Mouse (Mus musculus) brown adipose tissue, adult 24 weeks (tissue): ENCODE measurements around the gene Vamp1. TPM values are rescaled to one million over a fixed set of nuclear protein-coding genes. Genes with fewer than 3 reads are reported as not detected.
A peak's percentile ranks its signal among the peaks of the same experiment; 100 is the strongest.
"Not testable (repeated sequence)": the region's sequence is repeated elsewhere in the genome, so short reads cannot be mapped to it uniquely, and the experiment has no call there.

Source experiments
- H3K27ac ChIP-seq: fragments of 200-500 bp; replicated peaks from 2 replicates; pipeline ENCODE4 v1.5.1; 2012; ENCODE audit warnings: low read depth, mild to moderate bottlenecking, low read length
- H3K4me1 ChIP-seq: fragments of 200-500 bp; 2 replicates; pipeline ENCODE4 v1.6.1; 2012; ENCODE audit warnings: low read length, mixed read lengths; ENCODE audit not compliant: control insufficient read depth, insufficient read depth, insufficient read length
- H3K4me3 ChIP-seq: fragments of 200-500 bp; 2 replicates; pipeline ENCODE4 v1.5.1; 2012; ENCODE audit warnings: low read depth, mild to moderate bottlenecking, low read length, moderate library complexity; ENCODE audit not compliant: insufficient read depth
- polyA plus RNA-seq: library from polyadenylated mRNA; stranded (reverse); fragments of >200 nt; gene quantifications from 2 replicates; pipeline ENCODE4 v1.2.4, GENCODE M21; 2012; ENCODE audit not compliant: missing spikeins, insufficient read depth, insufficient read length

Gene Vamp1
- polyA plus RNA-seq, 1 experiment, result 5.4 TPM

DNA sequence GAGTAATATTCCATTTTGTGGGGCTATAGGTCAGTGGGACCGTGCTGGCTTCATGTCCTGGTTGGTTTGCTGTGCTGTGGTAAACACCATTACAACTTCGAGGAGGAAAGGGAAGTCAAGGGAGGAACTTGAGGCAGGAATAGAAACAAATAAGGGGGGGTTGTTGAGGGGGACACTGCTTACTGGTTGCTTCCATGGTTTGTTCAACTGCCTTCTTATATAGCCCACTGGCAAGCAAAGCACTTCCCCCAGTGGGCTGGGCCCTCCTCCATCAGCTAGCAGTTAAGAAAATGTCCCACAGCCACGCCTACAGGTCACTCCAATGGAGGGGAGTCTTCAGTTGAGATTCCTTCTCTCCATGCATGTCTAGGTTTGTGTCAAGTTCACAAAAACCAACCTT is 36.9 kb downstream of the Vamp1 start:
- Histone ChIP-seq H3K4me1 (no peaks in the 10 kb centered on the region), H3K4me3 (no peak overlapping the region), H3K27ac (no peak overlapping the region)

DNA sequence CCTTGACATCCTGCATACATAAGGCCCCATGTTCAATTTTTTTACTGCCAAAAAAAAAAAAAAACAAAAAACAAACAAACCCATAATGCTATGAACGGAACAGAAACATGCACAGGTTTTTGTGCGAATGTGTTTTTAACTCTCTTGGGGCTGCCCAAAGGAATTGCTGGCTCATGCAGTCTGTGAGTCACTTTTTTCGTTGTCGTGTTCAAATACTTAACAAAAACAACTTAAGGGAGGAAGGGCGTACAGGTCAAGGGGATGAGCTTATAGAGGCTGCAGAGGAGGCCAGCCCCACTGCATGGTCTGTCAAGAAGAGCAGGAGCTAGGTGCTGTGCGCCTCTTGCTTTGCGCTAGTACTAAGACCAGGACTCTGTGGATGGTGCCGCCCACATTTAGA is 37.4 kb downstream of the Vamp1 start:
- Histone ChIP-seq H3K27ac (0 out of 2 replicates have a peak overlapping the region, but pooled peaks have one; percentile 34), H3K4me1 (no peaks in the 10 kb centered on the region), H3K4me3 (0 out of 2 replicates have a peak overlapping the region, but pooled peaks have one; percentile 2)

DNA sequence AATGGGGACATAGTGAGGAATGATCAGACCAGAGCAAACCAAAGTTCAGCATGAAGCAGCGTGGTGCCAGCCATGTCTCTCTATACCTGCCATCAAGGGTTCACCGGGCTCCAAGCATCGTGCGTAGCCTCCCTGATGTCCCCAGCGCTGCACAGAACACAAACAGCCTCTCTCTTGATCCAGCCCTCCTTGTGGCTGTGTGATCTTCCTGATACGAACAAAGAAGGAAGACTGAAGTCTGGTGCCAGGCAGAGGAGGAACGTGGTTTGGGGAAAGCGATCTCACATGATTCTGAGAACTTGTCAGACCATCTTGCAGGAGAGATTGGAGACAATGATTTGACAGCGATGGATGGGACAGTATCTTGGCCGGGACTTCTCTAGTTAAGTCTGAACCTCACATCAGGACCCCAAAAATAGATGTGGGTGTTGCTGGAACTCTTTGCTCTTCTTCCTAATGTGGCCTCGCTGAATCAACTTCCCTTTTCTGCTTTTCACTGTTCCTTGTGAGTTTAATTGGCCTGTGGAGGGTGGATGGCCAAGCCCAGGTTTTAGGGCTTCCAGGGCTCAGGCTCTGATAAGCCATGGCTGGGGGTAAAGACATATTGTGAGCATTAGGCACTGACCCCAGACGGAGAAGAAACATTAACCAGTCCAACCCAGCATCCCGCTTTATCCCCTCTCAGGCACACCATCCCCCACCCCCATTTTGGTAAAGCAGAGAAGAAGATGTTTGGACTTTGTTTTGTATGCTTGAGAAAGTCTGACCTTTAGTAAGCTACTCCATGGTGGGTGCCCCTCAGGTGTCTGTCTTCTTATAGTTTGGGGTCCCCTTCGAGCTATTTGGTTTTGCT is 38.7 kb downstream of the Vamp1 start:
- Histone ChIP-seq H3K4me3 (peak overlapping the region; percentile 22; the same call in 1 of the 2 replicates), H3K27ac (peak overlapping the region; percentile 59), H3K4me1 (no peaks in the 10 kb centered on the region)

GRCm38 (mm10) chr6:125255516-125256044 is 40.2 kb downstream of the Vamp1 start:
- Histone ChIP-seq H3K27ac (no peak overlapping the region), H3K4me3 (no peak overlapping the region), H3K4me1 (no peaks in the 10 kb centered on the region)

GRCm38 (mm10) chr6:125256222-125256966 is 41.0 kb downstream of the Vamp1 start:
- H3K27ac ChIP-seq, result peak overlapping the region; percentile 73
- no peak overlapping the region for H3K4me3 ChIP-seq
- no peaks in the 10 kb centered on the region for H3K4me1 ChIP-seq

DNA sequence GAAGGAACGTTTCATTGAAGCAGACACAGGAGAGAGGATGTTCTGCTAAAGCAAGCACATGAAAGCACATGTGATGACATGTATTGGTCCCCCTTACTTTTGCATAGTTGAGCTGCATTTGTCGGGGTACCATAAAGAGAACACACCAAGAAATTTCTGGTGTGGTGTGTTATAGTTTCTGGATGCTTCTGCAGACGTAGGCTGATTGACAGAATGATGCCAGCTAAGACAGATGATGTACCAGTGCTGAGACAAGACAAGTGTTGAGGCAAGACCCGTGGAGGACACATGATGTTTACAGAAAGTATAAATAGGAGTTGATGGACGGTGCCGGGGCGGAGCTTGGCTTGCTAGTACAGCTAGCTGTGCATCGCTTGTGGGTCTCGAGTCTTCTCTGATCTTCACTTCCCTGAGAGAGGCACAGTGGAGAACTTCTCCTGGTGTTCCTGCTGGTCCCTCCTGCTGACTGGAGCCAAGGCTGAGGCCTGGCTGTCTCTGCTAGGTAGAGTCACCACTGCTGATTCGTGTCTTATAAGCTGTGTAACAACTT is 44.7 kb downstream of the Vamp1 start:
- no peaks in the 10 kb centered on the region for H3K4me1 ChIP-seq
- H3K4me3 ChIP-seq, result no peak overlapping the region
- no peak overlapping the region for H3K27ac ChIP-seq

- no peaks in the 10 kb centered on the region for H3K4me1 ChIP-seq
- no peak overlapping the region for H3K4me3 ChIP-seq
- no peak overlapping the region for H3K27ac ChIP-seq
Measured at GRCm38 (mm10) chr6:125264219-125264618, 48.9 kb downstream of the Vamp1 start.

DNA sequence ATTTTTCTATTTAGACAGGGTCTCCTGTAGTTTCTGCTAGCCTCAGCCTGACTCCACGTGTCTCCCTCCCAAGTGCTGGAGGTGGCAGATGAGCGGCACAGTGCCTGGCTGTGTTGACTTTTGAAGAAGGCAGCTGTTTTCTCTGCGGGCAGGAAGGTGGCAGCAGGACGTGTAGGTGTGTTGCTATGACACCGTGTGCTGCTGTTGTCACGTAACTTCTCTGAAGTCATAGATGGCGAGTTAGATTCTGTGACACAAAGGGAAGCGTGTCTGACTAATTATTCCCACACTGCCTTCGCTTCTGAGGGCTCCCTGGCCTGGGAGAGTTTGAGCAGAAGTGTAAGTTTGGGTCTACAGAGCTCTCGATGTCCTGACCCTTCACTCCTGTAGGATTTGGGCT is 49.9 kb downstream of the Vamp1 start:
- Histone ChIP-seq H3K4me1 (no peaks in the 10 kb centered on the region), H3K4me3 (no peak overlapping the region), H3K27ac (no peak overlapping the region)

- no peak overlapping the region for H3K27ac ChIP-seq
- no peak overlapping the region for H3K4me3 ChIP-seq
- no peaks in the 10 kb centered on the region for H3K4me1 ChIP-seq
Measured at GRCm38 (mm10) chr6:125266091-125266490, 50.7 kb downstream of the Vamp1 start.

- not testable (repeated sequence) for H3K4me3 ChIP-seq, H3K4me1 ChIP-seq, H3K27ac ChIP-seq
Measured at GRCm38 (mm10) chr6:125266600-125266999, 51.2 kb downstream of the Vamp1 start.

DNA sequence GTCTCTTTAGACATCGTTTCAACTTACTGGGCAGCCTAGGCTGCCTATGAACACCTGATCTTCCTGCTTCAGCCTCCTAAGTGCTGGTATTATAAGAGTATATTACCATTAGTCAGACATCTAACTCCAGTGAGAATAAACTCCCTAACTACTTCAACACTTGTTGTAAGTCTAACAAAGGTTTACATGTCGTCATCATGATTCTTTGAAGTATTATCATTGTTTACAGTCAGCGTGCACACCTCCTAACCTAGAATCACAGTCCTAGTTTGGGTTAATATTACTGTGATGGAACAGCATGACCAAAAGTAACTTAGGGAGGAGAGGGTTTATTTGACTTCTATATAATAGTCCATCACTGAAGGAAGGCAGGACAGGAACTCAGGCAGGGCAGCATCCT is 52.1 kb downstream of the Vamp1 start:
- Histone ChIP-seq H3K27ac (no peak overlapping the region), H3K4me1 (no peaks in the 10 kb centered on the region), H3K4me3 (no peak overlapping the region)

- no peaks in the 10 kb centered on the region for H3K4me1 ChIP-seq
- H3K27ac ChIP-seq, result no peak overlapping the region
- H3K4me3 ChIP-seq, result no peak overlapping the region
Measured at GRCm38 (mm10) chr6:125268799-125269198, 53.4 kb downstream of the Vamp1 start.

DNA sequence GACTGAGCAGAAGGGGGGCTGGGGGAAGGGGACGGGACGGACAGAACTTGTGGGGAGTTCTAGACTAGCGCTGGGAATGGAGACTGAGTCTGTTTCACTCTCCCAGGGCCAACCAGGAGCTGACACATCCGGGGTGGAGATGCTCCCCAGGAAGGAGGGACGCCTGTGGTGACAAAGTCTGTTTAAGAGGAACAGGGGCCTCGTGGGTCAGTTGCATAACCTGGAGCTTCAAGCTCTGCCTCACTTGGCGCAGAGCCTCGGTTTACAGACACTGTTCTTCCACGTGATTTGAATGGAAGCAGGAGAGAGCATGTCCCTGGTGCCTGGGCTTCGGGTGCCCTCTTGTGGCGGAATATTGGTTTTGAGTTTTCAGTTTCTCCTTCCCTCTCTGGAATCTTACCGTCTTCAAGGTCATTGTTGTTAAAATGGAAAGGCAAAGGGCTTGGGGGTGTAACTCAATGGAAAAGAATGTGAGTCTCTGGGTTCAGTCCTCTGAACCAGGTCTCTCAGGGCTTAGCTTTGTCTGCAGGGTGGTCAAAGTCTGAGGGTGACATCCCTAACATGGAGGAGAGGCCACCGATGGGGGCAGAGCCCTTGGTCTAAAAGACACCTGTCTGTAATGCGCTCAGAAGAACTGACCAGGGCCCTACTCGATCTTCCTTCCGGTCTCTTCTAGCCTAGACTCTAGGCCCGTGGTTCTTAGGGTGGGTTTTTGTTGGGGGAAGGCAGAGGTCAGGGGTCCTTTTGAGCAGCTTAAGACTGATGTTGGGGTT is 56.3 kb downstream of the Vamp1 start:
- H3K4me1 ChIP-seq, result no peaks in the 10 kb centered on the region
- peak overlapping the region; percentile 87 for H3K27ac ChIP-seq
- H3K4me3 ChIP-seq, result peak overlapping the region; percentile 7; the same call in 1 of the 2 replicates

DNA sequence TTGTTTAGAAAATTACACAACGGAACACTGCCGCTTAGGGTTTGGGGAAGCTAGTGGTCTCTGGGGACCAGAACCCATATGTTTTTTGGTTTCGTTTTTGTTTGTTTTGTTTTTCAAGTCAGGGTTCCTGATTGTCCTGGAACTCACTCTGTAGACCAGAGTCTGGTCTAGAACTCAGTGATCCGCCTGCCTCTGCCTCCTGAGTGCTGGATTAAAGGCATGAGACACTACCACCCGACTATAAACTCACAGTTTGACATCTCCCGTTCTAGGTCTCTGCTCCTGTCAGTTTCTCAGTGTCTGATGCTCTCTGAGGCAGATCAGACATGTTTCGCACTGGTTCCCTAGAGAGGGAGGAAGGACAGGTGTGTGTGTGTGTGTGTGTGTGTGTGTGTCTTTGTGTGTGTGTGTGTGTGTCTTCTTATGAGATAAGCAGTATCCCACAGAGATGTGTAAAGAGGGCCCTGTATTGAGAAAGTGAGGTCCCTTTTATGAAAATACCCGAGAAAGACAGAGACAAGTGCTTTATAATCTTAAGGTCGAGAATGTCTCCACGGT is 57.0 kb downstream of the Vamp1 start:
- peak overlapping the region; percentile 87 for H3K27ac ChIP-seq

More for the DNA sequence above, 57.0 kb downstream of the Vamp1 start:
- Histone ChIP-seq H3K4me3 (no peak overlapping the region), H3K4me1 (no peaks in the 10 kb centered on the region)
